Mouse (Mus musculus) C2C12 (cell line): ENCODE data around the gene Gm48552. TPM values are rescaled to one million over a fixed set of nuclear protein-coding genes. Genes with fewer than 3 reads are reported as not detected.
A peak's percentile ranks its signal among the peaks of the same experiment; 100 is the strongest.

Source experiments
- H3K27me3 ChIP-seq: one replicate; pipeline ENCODE4 v1.6.1; 2011; ENCODE audit not compliant: control insufficient read depth, insufficient read depth, insufficient read length
- H3K36me3 ChIP-seq: one replicate; pipeline ENCODE4 v1.6.1; 2011; ENCODE audit not compliant: control insufficient read depth, insufficient read depth
- H3K4me3 ChIP-seq: one replicate; pipeline ENCODE4 v1.5.1; 2011; ENCODE audit warnings: mild to moderate bottlenecking, control low read depth; ENCODE audit not compliant: poor library complexity, insufficient read depth, severe bottlenecking
- H3K79me2 ChIP-seq: one replicate; pipeline ENCODE4 v1.6.1; 2011; ENCODE audit not compliant: control insufficient read depth, insufficient read depth
- H3K79me3 ChIP-seq: one replicate; pipeline ENCODE4 v1.6.1; 2011; ENCODE audit warnings: low read depth, control low read depth
- H3ac ChIP-seq: one replicate; pipeline ENCODE3; 2011; ENCODE audit warnings: low read depth; ENCODE audit not compliant: control insufficient read depth, insufficient read length
- CEBPB ChIP-seq: IDR thresholded peaks from one replicate; pipeline ENCODE4 v1.6.1; 2011; ENCODE audit warnings: low read depth, mild to moderate bottlenecking, control low read depth, moderate library complexity
- CTCF ChIP-seq: IDR thresholded peaks from one replicate; pipeline ENCODE4 v1.5.1; 2011; ENCODE audit not compliant: control insufficient read depth, insufficient read depth, insufficient read length
- FOSL1 ChIP-seq: IDR thresholded peaks from one replicate; pipeline ENCODE4 v1.8.0; 2011; ENCODE audit warnings: mild to moderate bottlenecking, low read length; ENCODE audit not compliant: poor library complexity, insufficient read depth, severe bottlenecking
- MAX ChIP-seq: IDR thresholded peaks from one replicate; pipeline ENCODE4 v1.6.1; 2011; ENCODE audit warnings: mild to moderate bottlenecking, control low read depth
- MYOD1 ChIP-seq: IDR thresholded peaks from one replicate; pipeline ENCODE4 v1.6.1; 2011; ENCODE audit warnings: low read depth; ENCODE audit not compliant: control insufficient read depth, insufficient read length
- MYOG ChIP-seq: IDR thresholded peaks from one replicate; pipeline ENCODE4 v1.6.1; 2011; ENCODE audit not compliant: control insufficient read depth, insufficient read length; ENCODE audit errors: extremely low read depth
- USF1 ChIP-seq: IDR thresholded peaks from one replicate; pipeline ENCODE4 v1.6.1; 2011; ENCODE audit warnings: low read depth, mild to moderate bottlenecking, control low read depth, moderate library complexity
- long read RNA-seq, 2 experiments: library from polyadenylated mRNA; unstranded; transcript quantifications; one replicate each; pipeline ENCODE4 v2.0.0; 2019 to 2020
- polyA plus RNA-seq: library from polyadenylated mRNA; unstranded; fragments of >200 nt; fragmentation: generic; extraction: Trizol; gene quantifications from one replicate; pipeline ENCODE4 v1.2.1, GENCODE M21; 2012; ENCODE audit warnings: missing spikeins

Gene Gm48552
- 0.20 TPM for polyA plus RNA-seq
- long read RNA-seq, experiment 1, result 0 reads
- long read RNA-seq, experiment 2, result 0 reads

DNA sequence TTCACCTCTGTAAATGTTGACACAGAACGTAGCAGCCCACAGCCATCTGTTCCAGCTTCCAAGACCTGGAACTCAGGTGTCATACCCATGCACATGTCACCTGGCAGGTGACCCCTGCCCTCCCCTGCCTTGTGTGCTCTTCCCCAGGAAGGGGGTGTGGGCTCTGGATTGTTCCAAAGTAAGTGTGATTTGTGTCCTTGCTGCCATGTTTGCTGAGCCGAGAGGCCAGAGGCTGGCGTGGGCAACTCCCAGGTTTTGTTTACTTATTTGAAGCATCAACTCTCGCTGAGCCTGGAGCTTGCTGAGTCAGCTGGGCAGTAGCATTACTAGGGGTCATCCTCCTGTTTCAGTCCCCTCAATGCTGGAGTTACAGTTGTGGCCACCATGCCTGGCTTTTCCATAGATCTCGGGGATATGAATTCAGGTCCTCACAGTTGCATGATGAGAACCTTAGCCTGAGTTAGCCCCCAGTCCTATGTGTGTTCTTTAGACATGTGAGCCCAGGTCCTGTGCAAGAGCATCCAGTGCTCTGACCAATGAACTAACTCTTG lies at the start of gene Gm48552:
Gene Gm48552 (plus strand): TSS at position 501 of the 551 bp plus-strand sequence.
- H3K27me3 ChIP-seq, result no peaks in the 10 kb centered on the region
- H3ac ChIP-seq, result no peak within 1 kb of the TSS
- H3K79me3 ChIP-seq, result peaks cover 25% of the 10 kb centered on the region
- peaks cover 33% of the 10 kb centered on the region for H3K79me2 ChIP-seq
- H3K36me3 ChIP-seq, result peaks cover 34% of the 10 kb centered on the region
- no peak within 1 kb of the TSS for H3K4me3 ChIP-seq
- TF ChIP-seq MAX, result no peak
- TF ChIP-seq CEBPB, result no peak
- TF ChIP-seq MYOG, result no peak
- TF ChIP-seq MYOD1, result no peak
- TF ChIP-seq USF1, result no peak
- no peak for TF ChIP-seq CTCF
- TF ChIP-seq FOSL1, result no peak

DNA sequence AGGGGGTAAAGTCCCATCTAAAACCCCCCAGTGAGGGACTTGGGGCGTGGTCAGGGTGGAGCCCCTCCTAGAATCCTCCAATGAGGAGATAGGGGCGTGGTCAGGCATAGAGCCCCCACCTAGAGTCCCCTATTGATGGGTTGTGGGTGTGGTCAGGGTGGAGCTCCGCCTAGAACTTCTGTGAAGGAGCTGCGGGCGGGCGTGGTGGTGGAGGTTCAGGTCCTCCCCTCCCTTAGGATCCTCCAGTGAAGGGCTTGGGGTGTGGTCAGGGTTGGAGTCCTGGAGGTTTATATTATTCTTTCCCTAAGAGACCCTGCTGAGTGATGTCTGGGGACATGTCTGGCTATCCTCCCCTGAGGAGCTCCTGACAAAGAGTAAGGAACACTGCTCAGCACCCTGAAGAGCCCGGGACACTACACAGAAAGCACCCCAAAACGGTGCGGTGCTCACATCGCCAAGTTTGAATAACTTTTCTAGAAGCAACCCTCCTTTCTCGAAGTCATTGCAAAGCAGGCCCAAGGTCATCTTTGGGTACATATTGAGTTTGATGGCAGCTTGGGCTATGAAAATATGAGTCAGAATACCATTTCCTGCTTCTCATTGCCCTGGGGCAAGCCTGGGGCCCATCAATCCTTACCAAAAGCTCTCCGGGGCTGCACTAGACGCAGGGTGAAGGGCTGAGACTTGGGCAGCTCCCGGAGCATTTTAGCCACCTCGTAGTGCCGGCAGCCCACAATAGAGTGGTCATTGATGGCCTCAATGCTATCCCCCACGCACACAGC lies 48.1 kb upstream of the Gm48552 start:
- no peaks in the 10 kb centered on the region for H3K79me2 ChIP-seq
- no peaks in the 10 kb centered on the region for H3K79me3 ChIP-seq
- TF ChIP-seq MYOG (no peak), CTCF (no peak), CEBPB (no peak), USF1 (no peak), FOSL1 (no peak), MYOD1 (no peak), MAX (no peak)
- no peak overlapping the region for H3K4me3 ChIP-seq
- peaks cover 11% of the 10 kb centered on the region for H3K27me3 ChIP-seq
- H3ac ChIP-seq, result no peak overlapping the region
- H3K36me3 ChIP-seq, result peaks cover 1% of the 10 kb centered on the region

DNA sequence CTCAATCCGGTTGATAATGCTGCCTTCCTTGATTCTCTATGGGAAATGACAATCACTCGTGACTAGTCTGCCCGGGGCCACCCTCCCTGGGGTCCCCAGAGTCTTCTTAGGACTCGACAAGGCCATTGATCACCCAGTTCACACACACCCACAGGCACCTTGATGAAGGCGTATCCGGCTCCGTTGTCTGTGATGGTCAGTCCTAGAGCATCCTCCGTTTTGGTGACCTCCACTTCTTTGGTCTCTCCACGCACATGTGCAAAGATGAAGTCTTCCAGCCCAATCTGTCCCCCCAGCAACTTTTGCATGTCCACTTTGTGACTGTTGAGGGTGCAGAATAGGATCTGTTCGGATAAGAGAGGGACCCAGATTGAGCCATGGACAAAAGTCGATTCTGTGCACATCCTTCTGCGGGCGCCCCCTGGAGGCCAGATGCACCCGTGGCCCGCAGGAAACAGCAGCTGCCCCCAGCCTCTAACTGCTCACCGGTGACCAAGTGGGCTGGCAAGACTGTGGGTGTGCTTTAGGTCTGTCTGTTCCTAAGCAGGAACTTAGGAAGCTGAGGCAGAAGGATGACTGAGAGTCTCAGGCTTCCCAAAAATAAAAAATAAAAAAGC lies 47.4 kb upstream of the Gm48552 start:
- Histone ChIP-seq H3K27me3 (peaks cover 11% of the 10 kb centered on the region), H3K36me3 (peaks cover 5% of the 10 kb centered on the region), H3K4me3 (no peak overlapping the region), H3K79me3 (no peaks in the 10 kb centered on the region), H3K79me2 (no peaks in the 10 kb centered on the region), H3ac (no peak overlapping the region)
- peak; percentile 89 for TF ChIP-seq CTCF
- TF ChIP-seq MAX, result no peak

DNA sequence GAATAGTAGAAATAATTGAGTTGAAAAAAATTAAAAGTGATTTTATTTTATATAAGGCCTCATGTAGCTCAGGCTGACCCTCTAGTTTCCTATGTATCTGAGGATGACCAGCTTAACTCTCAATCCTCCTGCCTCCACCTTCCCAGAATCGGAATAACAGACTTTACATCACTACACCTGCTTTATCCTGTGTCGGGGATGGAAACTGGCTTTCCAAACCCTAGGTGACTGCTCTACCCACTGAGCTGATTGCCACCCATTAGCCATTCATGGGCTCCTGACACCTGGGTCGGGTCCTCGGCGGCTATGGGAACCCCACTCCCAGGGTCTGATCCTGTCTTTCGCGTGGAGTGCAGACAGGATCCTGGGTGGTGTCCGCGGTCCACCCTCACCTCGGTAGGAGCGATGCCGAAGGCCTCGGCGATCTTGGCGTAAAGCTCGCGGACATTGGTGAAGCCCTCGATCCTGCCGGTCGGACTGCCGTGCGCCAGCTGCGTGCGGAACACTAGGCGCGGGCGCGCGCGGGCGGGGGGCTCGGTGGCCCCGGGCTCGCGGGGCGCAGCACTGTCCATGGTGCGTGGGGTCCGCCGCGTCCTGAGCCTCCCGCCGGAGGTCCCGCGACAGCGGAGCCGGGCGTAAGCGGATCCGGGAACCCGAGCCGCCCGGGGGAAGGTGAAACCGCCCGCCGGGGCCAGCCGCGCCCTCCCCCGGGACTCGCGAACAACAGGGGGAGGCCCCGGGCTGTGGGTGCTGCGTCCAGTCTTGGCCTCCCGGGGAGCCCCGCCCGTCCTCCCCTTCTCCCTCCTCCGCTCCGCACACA lies 45.9 kb upstream of the Gm48552 start, which contains the start of gene Gipc3:
Gene Gipc3 (minus strand): TSS at position 581 of the 820 bp plus-strand sequence.
- H3K79me3 ChIP-seq, result no peaks in the 10 kb centered on the region
- no peak within 1 kb of the TSS for H3K4me3 ChIP-seq

DNA sequence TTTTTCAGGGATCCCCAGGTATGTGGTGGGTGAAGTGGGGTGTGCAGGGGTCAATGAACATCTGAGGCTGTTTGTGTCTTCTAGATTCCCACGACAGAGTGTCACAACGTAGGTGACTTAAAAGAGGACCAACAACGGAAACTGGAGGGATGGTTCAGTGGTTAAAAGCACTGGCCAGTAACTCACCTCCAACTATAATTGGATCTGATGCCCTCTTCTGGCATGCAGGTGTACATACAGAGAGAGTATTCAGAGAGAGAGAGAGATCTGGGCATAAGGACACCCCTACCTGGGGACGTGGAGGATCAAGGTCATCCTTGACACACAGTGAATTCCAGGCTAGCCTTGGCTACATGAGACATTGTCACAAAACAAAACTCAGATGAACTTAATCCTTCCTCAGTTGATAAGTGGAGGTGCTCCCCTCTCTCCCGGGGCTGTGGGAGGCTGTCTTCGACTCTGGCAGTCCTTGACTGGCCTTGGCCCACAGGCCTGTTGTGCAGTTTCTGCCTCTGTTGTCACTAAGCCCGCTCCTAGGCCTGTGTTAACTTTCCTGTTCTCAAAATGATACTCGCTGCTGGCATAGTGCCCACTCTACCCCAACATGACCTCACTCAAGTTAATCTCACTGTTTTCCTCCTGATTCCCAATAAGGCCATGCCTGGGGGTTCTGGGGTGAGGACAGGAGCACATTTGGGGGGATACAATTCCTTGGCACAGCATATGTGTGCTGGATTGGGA lies 44.2 kb upstream of the Gm48552 start:
- peaks cover under 1% of the 10 kb centered on the region for H3K79me3 ChIP-seq
- H3K4me3 ChIP-seq, result no peak overlapping the region
- no peak for TF ChIP-seq USF1
- TF ChIP-seq CTCF, result no peak
- TF ChIP-seq CEBPB, result no peak
- no peak for TF ChIP-seq MYOD1
- TF ChIP-seq MYOG, result no peak
- TF ChIP-seq FOSL1, result no peak
- no peak for TF ChIP-seq MAX
- peaks cover 11% of the 10 kb centered on the region for H3K27me3 ChIP-seq
- H3ac ChIP-seq, result no peak overlapping the region
- peaks cover 21% of the 10 kb centered on the region for H3K36me3 ChIP-seq
- peaks cover 9% of the 10 kb centered on the region for H3K79me2 ChIP-seq

More for the DNA sequence above, 45.9 kb upstream of the Gm48552 start, which contains the start of gene Gipc3:
- Histone ChIP-seq H3K36me3 (peaks cover 12% of the 10 kb centered on the region), H3ac (peak within 1 kb of the TSS; percentile 53), H3K79me2 (no peaks in the 10 kb centered on the region), H3K27me3 (peaks cover 11% of the 10 kb centered on the region)
- no peak for TF ChIP-seq CTCF
- no peak for TF ChIP-seq FOSL1
- no peak for TF ChIP-seq MAX
- TF ChIP-seq USF1, result no peak
- no peak for TF ChIP-seq CEBPB
- no peak for TF ChIP-seq MYOD1
- TF ChIP-seq MYOG, result no peak
